Comparison of ENCODE assay signal across 8 mouse cellular contexts in genomic region chr14:54687251-54687650, GRCm38 (mm10). TPM values are rescaled to one million over a fixed set of nuclear protein-coding genes. Genes with fewer than 3 reads are reported as not detected.
A peak's percentile ranks its signal among the peaks of the same experiment; 100 is the strongest.
DNase-seq lines count a peak whose midpoint lies in the region; ATAC-seq and TF ChIP-seq lines count a peak whose summit lies in the region.

No protein-coding gene starts in this region.

- intact Hi-C loops in left cerebral cortex, postnatal 4 days (cut with DNase I): no loop called here

- peaks cover 11% of the 10 kb centered on the region for H3K4me1 ChIP-seq in heart, postnatal 0 days (ENCODE audit: control insufficient read depth, insufficient read depth)
- H3K4me1 ChIP-seq in hindbrain, embryonic 12.5 days: peaks cover 23% of the 10 kb centered on the region
- peaks cover 21% of the 10 kb centered on the region for H3K4me1 ChIP-seq in midbrain, embryonic 14.5 days (ENCODE audit: control insufficient read depth, insufficient read depth, low read length)

- ATAC-seq in heart, postnatal 0 days (ENCODE audit: insufficient read depth, low read depth): no peak
- no peak for ATAC-seq in hindbrain, embryonic 12.5 days (ENCODE audit: low FRiP score)
- no peak for ATAC-seq in midbrain, embryonic 14.5 days (ENCODE audit: low FRiP score, low TSS enrichment)

- no peaks in the 10 kb centered on the region for H3K9me3 ChIP-seq in heart, postnatal 0 days (replicated peaks; ENCODE audit: control insufficient read depth, low read length)
- H3K9me3 ChIP-seq in hindbrain, embryonic 12.5 days (replicated peaks): no peaks in the 10 kb centered on the region
- H3K9me3 ChIP-seq in midbrain, embryonic 14.5 days (ENCODE audit: control insufficient read depth, low read length): no peaks in the 10 kb centered on the region

- H3K4me2 ChIP-seq in heart, postnatal 0 days (ENCODE audit: low read depth, low read length): peak overlapping the region; percentile 64
- H3K4me2 ChIP-seq in hindbrain, embryonic 12.5 days (replicated peaks): peak overlapping the region; percentile 56
- peak overlapping the region; percentile 57 for H3K4me2 ChIP-seq in midbrain, embryonic 14.5 days (ENCODE audit: low read length)

- H3K36me3 ChIP-seq in heart, postnatal 0 days (replicated peaks; ENCODE audit: control insufficient read depth, insufficient read depth, low read length): peaks cover 35% of the 10 kb centered on the region
- H3K36me3 ChIP-seq in hindbrain, embryonic 12.5 days: peaks cover 25% of the 10 kb centered on the region
- peaks cover 34% of the 10 kb centered on the region for H3K36me3 ChIP-seq in midbrain, embryonic 14.5 days (ENCODE audit: control insufficient read depth, insufficient read depth, low read length)

- H3K27me3 ChIP-seq in heart, postnatal 0 days (ENCODE audit: control insufficient read depth, insufficient read depth, low read length): no peaks in the 10 kb centered on the region
- H3K27me3 ChIP-seq in hindbrain, embryonic 12.5 days: no peaks in the 10 kb centered on the region
- no peaks in the 10 kb centered on the region for H3K27me3 ChIP-seq in midbrain, embryonic 14.5 days (ENCODE audit: control insufficient read depth, insufficient read depth, low read length)

- H3K4me3 ChIP-seq in heart, postnatal 0 days (ENCODE audit: low read depth, low read length): peak overlapping the region; percentile 87
- H3K4me3 ChIP-seq in hindbrain, embryonic 12.5 days: peak overlapping the region; percentile 88
- peak overlapping the region; percentile 50 for H3K4me3 ChIP-seq in midbrain, embryonic 14.5 days (replicated peaks; ENCODE audit: low read depth, low read length)

- 0 out of 2 replicates have a peak, but pooled peaks have one; percentile 3 for TF ChIP-seq EP300 in heart, postnatal 0 days (IDR thresholded peaks at IDR 0.05; ENCODE audit: low read depth)

- peak; percentile 51 for DNase-seq in heart, postnatal 0 days (ENCODE audit: low spot score)
- DNase-seq in heart, postnatal 4 days: no peak
- peak; percentile 17 for DNase-seq in NIH3T3 (ENCODE audit: low read depth)
- DNase-seq in midbrain, embryonic 14.5 days: no peak
- no peak for DNase-seq in retina, postnatal 1 day
- DNase-seq in thymus, postnatal 10 days (ENCODE audit: low spot score in 2 of 2): no peak
- DNase-seq in left cerebral cortex, postnatal 4 days: no peak

- peak overlapping the region; percentile 97 for H3K27ac ChIP-seq in heart, postnatal 0 days (ENCODE audit: low read depth)
- peak overlapping the region; percentile 71 for H3K27ac ChIP-seq in hindbrain, embryonic 12.5 days
- H3K27ac ChIP-seq in midbrain, embryonic 14.5 days (replicated peaks; ENCODE audit: low read depth, low read length): no peak overlapping the region

- no peak for TF ChIP-seq CTCF in heart, postnatal 0 days (IDR thresholded peaks at IDR 0.05; ENCODE audit: low read depth)

- WGBS in heart, postnatal 0 days: 5% methylated on average over 8 of the region's 8 CpGs
- WGBS in hindbrain, embryonic 12.5 days: 8% methylated on average over 8 of the region's 8 CpGs
- WGBS in midbrain, embryonic 14.5 days: 8% methylated on average over 8 of the region's 8 CpGs

- H3K9ac ChIP-seq in heart, postnatal 0 days (replicated peaks; ENCODE audit: low read depth, low read length): peak overlapping the region; percentile 77
- peak overlapping the region; percentile 70 for H3K9ac ChIP-seq in hindbrain, embryonic 12.5 days
- peak overlapping the region; percentile 49 for H3K9ac ChIP-seq in midbrain, embryonic 14.5 days (replicated peaks; ENCODE audit: low read length)

RNA-seq across cellular contexts. Expression of gene Acin1, which starts 0.5 kb away (rescaled TPM):
- 54.8 and 69.7 TPM in 2 replicates for total RNA-seq in heart, postnatal 0 days (2014; rRNA removed; ENCODE audit: low replicate concordance)
- polyA plus RNA-seq in heart, postnatal 0 days (2015; fragmentation: Nextera tagmentation; extraction: Ambion mirVana): 56.0 and 57.5 TPM in 2 replicates
- total RNA-seq in heart, postnatal 4 days (2021): 100 to 1,000 TPM; 119 to 129 TPM
- polyA plus RNA-seq in hindbrain, embryonic 12.5 days (2016; fragmentation: Nextera tagmentation; extraction: Ambion mirVana): 158 and 168 TPM in 2 replicates
- 128 and 143 TPM in 2 replicates for polyA plus RNA-seq in midbrain, embryonic 14.5 days (2014; fragmentation: Nextera tagmentation; extraction: Ambion mirVana)
- 100 to 1,000 TPM; 273 to 279 TPM for total RNA-seq in left cerebral cortex, postnatal 4 days (2021)

RNA-seq across cellular contexts. Expression of gene 1700123O20Rik, which starts 1.2 kb away (rescaled TPM):
- total RNA-seq in heart, postnatal 0 days (2014; rRNA removed; ENCODE audit: low replicate concordance): 15.4 and 27.8 TPM in 2 replicates
- 39.1 and 40.8 TPM in 2 replicates for polyA plus RNA-seq in heart, postnatal 0 days (2015; fragmentation: Nextera tagmentation; extraction: Ambion mirVana)
- total RNA-seq in heart, postnatal 4 days (2021): 10 to 100 TPM; 19.3 to 20.9 TPM
- 83.3 and 86.4 TPM in 2 replicates for polyA plus RNA-seq in hindbrain, embryonic 12.5 days (2016; fragmentation: Nextera tagmentation; extraction: Ambion mirVana)
- polyA plus RNA-seq in midbrain, embryonic 14.5 days (2014; fragmentation: Nextera tagmentation; extraction: Ambion mirVana): 74.0 and 79.1 TPM in 2 replicates
- total RNA-seq in left cerebral cortex, postnatal 4 days (2021): 10 to 100 TPM; 27.4 to 30.2 TPM

RNA-seq across cellular contexts. Expression of gene Gm29776, which starts 11.4 kb away (rescaled TPM):
- not detected in 2 replicates for total RNA-seq in heart, postnatal 0 days (2014; rRNA removed; ENCODE audit: low replicate concordance)
- polyA plus RNA-seq in heart, postnatal 0 days (2015; fragmentation: Nextera tagmentation; extraction: Ambion mirVana): 0.10 and 0.11 TPM in 2 replicates
- total RNA-seq in heart, postnatal 4 days (2021): under 1 TPM; 0.14 to 0.16 TPM
- polyA plus RNA-seq in hindbrain, embryonic 12.5 days (2016; fragmentation: Nextera tagmentation; extraction: Ambion mirVana): 0.16 and 0.21 TPM in 2 replicates
- polyA plus RNA-seq in midbrain, embryonic 14.5 days (2014; fragmentation: Nextera tagmentation; extraction: Ambion mirVana): 0.20 TPM in 2 replicates
- not detected for total RNA-seq in left cerebral cortex, postnatal 4 days (2021)

RNA-seq across cellular contexts. Expression of gene Cebpe, which starts 24.7 kb away (rescaled TPM):
- not detected in 2 replicates for total RNA-seq in heart, postnatal 0 days (2014; rRNA removed; ENCODE audit: low replicate concordance)
- polyA plus RNA-seq in heart, postnatal 0 days (2015; fragmentation: Nextera tagmentation; extraction: Ambion mirVana): not detected in 2 replicates
- total RNA-seq in heart, postnatal 4 days (2021): not detected
- polyA plus RNA-seq in hindbrain, embryonic 12.5 days (2016; fragmentation: Nextera tagmentation; extraction: Ambion mirVana): 0.31 TPM in 1 of 2 replicates, not detected in the other
- not detected in 2 replicates for polyA plus RNA-seq in midbrain, embryonic 14.5 days (2014; fragmentation: Nextera tagmentation; extraction: Ambion mirVana)
- not detected for total RNA-seq in left cerebral cortex, postnatal 4 days (2021)

RNA-seq across cellular contexts. Expression of gene Cdh24, which starts 46.1 kb away (rescaled TPM):
- total RNA-seq in heart, postnatal 0 days (2014; rRNA removed; ENCODE audit: low replicate concordance): 6.2 and 7.0 TPM in 2 replicates
- polyA plus RNA-seq in heart, postnatal 0 days (2015; fragmentation: Nextera tagmentation; extraction: Ambion mirVana): 0.41 and 0.47 TPM in 2 replicates
- 1 to 10 TPM; 2.7 to 3.1 TPM for total RNA-seq in heart, postnatal 4 days (2021)
- polyA plus RNA-seq in hindbrain, embryonic 12.5 days (2016; fragmentation: Nextera tagmentation; extraction: Ambion mirVana): 10.3 and 10.9 TPM in 2 replicates
- 11.6 and 12.4 TPM in 2 replicates for polyA plus RNA-seq in midbrain, embryonic 14.5 days (2014; fragmentation: Nextera tagmentation; extraction: Ambion mirVana)
- total RNA-seq in left cerebral cortex, postnatal 4 days (2021): 10 to 100 TPM; 17.2 to 20.7 TPM

Comparison
In these comparisons a context has a peak if more than half of its experiments do, and no peak if none do; other contexts are left out.
1. DNase-seq: peak in heart, postnatal 0 days (single experiment) and NIH3T3 (single experiment); none in heart, postnatal 4 days (single experiment), midbrain, embryonic 14.5 days (single experiment), retina, postnatal 1 day (single experiment), thymus, postnatal 10 days (0 of 2) and left cerebral cortex, postnatal 4 days (single experiment).
2. Peak in every context shown above with its lines, with median percentiles within 50 percentile points of each other: H3K4me2 ChIP-seq, H3K4me3 ChIP-seq and H3K9ac ChIP-seq.